Mouse (Mus musculus) cerebellum, postnatal 4 days (tissue): ENCODE data around the gene Lrmda.
A peak's percentile ranks its signal among the peaks of the same experiment; 100 is the strongest.

Experiments
- DNase-seq, 2 experiments: peaks; one replicate each; pipeline ENCODE4 v3.0.0; 2022; ENCODE audit warnings: low spot score in 2 of 2, mixed read lengths in 1 of 2

Lrmda gene

DNA sequence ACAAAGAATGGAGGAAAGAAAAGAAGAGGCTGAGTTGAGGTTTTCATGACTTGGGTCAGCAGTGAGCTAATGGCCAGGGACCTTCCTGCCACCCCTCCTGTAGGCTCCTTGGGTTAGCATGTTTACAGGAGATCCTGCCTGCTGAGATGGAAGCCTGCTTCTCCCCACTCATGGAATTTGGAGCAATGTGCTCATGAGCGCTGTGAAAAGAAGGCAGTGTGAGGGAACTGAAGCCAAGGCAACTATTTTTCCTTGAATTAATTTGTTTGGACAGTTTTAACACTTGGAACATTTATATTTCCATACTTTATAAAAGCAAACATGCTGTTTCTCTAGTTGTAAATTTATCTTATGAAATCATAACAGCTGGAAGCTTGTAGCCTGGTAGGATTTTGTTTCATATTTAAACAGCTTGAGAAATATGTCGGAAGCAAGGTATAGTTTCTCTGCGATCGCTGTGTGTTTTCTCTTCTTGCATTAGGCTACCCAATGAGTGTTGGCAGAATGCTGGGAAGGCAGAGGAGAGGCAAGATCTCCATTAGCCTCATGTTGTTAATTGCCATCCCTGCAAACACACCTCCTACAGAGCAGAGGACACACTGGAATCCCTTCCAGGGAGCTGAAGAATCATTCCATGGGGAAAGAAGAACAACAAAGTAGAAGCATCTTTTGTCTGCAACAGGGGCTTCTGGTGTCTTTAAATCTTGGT lies 911.8 kb downstream of the Lrmda start:
- no peak for DNase-seq

DNA sequence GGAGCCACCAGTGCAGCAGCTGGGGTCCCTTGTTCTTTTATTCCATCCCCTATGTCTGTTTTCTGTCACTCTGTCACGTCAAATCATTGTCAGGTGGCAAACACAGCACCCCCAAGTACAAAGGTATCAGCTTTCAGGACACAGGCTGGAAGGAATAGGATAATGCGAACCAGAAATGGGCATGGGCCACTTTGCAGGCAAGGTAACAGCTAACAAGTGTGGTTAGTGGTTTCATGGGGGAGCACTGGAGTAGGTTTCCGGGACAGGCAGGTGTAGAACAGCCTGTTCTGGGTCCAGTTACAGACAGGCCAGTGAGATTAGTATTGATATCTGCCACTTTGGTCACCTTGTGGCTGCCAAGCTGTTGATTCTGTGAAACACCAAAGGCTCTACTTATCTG lies 917.2 kb downstream of the Lrmda start:
- no peak for DNase-seq

DNA sequence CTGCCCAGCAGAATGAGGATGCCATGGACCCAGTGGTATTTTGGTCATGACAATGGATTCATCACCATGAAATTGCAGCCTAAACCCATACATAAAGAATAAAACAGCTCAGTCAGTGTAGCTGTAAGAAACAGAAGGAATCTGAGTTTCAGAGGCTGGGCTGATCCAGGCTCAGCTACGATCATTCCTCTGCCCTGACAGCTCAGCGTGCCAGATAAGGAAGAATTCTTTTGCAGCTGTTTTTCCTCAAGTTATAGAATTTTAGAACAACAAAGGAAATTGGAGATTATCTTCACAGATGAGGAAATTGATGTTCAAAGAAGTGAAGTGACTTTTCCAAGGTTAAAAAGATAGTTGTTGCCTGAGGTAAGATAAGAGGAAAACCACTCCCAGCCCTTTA lies 921.1 kb downstream of the Lrmda start:
- DNase-seq: no peak

DNA sequence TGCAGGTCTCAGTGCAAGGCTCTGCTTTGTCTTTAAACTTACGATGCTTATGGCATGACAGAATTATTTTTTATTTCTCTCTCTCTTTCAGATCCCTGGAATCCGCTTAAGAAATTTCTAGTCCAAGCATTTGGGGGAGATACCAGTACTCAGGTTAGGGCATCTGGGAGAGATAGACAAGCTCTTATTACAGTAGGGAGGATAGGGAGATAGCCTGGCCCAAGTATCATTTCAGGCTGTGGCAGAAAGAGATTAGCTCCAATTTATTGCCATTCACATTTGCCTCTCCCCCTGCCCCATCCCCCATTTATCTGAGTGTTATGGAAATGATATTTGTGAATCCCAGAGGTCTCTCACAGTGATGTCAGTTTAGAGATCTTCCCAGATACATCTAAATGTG lies 923.1 kb downstream of the Lrmda start:
- DNase-seq: no peak

DNA sequence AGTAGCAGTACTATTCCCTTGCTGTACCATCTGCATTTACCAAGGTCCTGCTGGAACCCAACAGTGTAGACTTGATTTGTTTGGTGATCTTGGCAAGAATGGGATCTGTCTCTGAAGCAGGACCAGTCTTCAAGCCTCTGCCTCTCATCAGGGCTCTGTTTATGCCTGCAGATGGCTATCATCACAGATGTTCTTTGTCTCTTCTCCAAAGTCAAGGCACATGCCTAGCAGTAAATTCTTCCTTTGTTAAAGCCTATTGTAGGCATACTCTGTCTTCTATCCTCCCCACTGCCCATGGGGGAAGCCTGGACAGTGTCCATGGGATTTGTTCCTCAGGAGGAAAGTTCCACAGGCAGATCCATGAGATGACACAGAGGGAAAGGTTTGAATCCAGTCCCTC lies 930.0 kb downstream of the Lrmda start:
- no peak for DNase-seq

DNA sequence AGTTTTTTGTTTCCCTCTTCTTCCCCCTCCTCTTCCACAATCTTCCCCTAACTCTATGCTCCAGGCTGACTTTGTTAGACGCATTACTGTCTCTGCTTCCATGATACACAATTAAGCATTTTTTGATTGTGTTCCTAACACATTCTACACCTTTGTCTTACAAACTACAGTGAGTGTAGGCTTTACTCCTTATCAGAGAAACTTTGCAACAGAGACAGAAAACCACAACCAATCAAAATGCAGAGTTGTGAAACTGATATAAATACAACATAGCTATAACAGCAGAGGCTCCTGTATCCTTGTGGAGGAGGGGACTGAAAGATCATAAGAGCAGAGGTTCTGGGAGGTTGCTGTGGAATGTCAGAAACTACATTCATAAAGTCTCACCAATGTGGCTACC lies 933.5 kb downstream of the Lrmda start:
- DNase-seq: no peak

DNA sequence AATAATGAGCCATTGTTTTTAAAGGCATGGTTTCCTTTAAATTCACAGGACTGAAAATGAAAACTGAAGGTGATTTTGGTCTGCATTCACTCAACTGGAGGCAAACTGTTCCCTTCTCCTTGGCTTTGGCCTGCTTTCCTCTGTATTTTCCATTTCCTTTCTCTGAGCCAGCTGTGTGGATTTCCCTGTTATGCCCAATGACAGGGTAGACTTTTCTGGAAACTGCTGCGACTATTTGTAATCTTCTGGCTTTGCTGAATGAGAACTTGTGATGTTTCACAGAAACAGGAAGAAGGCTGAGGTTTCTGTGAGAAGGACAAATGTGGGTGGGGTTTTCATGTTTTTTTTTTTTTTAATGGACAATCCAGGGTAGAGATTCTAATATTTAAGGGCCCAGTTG lies 940.7 kb downstream of the Lrmda start:
- no peak for DNase-seq

DNA sequence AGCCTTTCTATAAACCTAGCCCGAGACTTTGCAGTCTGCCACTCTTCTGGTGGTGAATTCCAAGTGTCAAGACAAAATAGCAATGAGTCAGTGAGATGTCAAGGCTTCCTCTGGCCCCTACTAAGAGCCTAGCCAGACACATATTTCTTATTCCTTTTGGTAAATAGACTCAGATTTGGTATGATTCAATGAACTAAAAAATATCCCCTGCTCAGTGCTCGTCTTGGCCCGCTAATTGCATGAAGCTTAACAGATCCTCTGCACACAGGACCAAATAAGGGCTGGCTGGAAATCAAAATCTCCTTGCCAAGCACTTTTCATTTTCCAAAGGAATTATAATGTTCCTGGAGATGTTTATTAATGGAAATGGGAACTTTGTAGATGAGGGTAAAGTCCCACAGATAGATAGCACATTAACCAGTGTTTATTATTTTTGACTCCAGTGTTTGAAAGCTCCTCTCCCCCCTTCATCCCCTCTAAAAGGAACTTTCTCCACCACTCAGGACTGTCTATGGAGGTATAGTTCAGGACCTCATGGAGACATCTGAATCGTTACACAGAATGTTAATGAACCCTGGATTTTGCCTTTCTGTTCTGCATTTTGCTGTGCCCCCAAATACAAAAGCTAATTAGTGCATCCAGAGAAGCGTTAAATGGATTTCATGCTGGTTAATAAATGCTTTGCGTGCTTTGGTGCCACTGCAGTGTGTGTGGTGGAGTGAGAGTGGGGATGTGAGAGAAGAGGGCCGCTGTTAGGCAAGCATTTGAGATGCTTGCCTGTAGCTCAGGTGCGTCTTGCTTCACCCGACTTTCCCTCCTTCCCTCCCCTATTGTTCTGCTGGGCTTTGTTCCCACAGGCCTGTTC lies 945.5 kb downstream of the Lrmda start:
- no peak for DNase-seq

DNA sequence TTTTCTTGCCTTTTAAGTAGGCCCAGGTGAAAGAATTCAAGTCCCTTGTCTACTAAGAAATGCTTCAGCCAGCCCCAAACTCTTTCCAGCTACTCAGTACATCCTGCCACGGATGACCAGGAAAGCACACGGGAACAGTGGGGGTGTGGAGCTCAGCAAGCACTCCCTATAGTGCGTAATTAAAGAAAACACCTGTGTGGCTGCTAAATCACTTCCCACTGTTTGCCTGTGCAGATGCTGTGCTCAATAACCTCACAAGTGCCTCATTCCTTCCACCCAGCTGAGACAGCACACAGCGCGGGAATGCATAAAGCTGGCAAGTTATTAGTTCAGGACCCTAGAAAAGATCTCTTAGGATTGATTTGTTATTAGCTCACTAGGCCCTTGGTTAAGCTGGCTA lies 949.2 kb downstream of the Lrmda start:
- no peak for DNase-seq

DNA sequence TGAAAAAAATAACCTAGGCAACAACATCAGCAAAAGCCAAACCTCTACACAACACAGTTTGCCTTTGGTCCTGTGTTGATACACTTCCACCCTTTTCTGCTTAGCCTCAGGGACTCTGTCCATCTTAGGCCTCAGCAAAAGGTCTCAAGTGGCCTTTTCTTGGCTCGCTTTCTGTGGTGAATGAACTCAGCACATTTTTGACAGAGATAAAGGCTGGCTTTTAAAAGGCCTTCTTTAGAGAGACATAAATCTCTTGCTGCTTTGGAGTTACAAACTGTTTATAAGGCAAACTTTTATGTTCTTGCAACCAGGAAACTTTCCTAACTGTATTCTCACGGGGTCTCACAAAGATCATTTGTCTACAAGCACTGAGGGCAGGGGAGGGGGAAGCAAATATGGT lies 967.2 kb downstream of the Lrmda start:
- no peak for DNase-seq

DNA sequence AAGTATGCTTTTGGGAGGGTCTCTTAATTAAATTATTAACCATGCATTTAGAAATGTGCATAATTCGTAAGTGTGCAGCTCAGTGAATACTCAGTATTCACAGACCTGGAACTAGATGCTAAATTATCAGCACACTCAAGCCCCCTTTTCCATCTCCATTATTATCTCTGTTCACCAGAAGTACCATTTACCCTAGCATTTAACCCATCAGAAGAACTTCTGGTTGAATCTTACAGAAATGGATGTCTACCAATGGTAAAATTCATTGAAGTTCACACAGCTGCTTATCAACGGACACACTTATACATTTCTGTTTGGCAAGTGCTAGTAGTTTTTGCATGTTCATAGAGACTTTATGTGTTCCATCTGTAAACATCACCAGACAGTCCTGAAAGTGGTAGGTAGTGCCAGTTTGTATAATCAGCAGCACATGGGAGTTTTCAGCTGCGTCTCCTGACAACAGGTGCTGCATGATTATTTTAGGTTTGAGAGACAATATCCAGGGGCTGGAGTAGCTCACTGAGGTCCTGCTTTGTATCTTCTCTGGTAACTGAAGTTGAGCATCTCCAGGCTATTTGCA lies 968.7 kb downstream of the Lrmda start:
- no peak for DNase-seq

DNA sequence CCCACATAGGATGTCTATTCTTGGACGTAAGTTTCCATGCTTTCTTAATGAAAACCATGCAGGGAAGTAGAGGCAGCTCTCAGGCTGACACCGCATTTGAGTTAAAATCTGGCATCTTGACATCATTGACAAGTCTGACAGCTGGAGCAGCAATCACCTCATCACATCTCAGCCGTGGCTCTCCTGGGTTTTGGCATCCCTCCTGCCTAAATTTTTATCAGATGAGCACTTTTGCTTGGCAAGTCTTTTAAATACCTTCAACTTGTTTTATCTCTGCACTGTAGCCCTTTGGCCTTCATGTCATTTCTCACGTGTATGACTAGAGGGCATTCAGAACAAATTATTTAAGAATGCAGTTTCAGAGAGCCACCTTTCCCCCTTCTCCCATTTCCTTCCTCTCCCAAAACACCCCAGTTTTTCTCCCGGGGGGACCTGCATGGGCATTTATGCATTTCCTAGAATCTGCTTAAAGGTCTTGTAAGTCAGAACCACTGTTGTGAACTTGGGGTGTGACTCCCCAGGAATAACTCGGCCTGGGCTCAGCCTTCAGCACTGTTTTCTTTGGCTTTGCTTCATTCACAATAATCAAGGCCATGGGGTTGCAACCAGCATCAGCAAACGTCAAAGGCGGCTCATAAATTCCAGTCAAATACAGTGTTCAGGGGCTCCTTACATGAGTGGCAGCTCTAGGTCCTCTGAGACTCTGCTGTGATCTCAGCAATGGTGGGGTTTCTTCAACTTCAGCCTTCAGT lies 975.8 kb downstream of the Lrmda start:
- DNase-seq: no peak

DNA sequence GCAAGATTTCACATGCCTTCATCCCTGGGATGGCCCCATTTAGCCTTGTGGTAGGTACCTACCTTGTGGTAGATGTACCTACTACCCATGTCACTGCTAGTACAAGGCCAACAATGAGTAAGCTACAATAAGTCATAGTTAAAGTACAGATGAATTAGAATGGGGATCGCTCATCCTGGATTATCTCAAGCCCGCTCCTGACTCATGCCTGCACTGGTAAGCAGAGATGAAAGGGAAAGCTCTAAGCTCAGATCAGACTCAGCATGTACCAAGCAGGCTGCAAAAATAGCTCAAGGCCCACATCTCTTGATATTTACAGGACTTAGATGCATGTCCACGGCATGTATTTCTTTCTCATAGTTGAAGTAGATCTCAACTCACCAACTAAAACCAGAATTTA lies 979.4 kb downstream of the Lrmda start:
- no peak for DNase-seq

DNA sequence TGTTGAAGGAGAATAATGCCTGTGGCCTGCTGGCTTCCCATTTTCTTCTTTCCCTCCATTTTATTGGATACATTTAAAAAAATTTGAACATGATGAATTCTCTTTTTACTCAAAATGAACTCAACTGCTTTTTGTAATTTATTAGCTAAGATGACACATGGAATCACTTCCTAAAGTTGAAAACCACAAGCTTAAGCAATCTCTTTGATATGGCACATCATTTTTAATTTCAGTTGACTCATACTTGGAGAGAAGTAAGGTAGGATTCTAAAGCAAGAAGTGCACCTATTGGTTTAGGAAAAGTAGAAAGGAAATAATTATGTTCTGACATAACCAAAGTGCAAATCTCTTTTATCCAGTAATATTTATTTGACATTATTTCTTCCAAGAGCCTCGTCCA lies 992.5 kb downstream of the Lrmda start:
- no peak for DNase-seq

DNA sequence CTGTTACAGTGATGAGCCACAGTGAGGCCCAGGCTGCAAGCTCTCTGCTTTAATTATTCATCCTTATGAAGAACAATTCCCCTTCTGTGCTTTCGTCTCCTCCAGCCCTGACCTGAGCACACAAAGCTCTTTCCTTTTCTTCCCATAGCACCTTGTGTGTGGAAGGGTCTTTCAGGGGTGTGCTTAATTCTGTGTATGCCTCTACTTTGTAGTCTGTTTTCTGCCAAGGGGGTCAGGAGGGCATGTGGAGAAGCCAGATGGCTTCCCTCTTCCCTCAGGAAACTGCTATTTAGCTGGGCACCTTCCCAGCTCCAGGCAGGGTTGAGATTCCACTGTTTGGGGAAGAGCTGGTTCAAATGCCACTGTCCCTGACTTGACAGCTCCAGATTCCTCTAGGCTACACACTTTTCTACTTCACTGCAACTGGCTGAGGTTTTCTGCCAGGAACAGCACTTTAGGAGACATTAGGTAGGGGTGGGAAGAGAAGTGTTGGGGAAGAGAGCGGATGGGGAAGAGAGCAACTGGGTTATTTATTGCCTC lies 995.3 kb downstream of the Lrmda start:
- peak in 1 of 2 experiments; percentile 22 for DNase-seq

DNA sequence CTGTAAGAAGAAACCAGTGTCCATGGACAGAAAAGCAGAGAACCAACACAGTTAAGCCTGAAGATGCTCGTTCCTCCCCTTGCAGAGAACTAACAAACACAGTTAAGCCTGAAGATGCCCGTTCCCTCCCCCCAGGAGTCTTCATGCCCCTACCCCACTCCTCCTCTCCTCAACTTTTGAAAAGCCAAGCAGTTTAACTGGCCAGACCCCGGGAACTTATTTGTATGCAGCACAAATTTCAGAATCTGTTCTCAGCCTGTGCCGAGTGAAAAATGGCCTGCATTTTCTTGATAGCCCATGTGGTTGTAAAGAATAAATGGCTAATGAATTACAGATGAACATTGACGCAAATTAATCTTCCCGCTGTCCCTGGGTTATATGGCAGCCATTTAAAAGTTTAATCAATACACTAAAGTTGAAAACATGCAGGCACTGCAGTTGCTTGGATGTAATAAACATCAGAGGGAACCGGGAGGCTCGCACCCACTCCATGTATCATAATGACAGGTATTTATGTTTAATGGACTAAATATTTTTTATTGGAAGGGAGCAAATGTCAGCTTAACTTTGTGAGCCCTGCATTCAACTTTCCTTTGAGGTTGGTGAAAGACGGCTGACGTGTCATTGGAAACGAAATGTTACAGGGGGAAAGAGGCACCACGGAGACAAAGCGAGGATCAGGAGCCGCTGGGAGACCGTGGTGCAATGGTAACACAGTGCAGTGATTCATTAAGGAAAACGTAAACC lies 996.0 kb downstream of the Lrmda start:
- DNase-seq: no peak

DNA sequence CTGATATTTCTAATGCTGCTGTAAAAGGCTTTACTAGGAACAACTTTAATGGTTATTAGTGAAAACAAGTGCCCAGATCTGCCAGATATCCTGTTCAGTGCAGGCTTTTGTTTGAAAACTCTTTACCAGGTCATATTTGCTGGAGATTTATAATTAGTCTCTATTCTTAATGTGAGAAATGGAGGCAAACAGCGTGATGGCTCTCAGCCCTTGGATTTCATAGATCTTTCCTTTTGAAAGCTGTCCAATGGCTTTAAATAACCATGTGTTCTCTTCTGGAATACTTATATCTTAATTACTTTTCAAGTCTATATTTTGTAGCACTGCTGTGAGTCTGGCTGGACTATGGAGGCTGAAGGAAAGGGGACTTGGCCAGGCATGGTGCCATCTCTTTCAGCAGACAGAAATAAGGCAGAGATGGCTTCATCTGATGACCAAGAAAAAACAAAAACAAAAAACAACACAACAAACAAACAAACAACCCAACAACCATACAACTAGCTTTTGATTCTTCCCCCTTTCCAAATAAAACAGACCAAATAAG lies 996.6 kb downstream of the Lrmda start:
- DNase-seq: no peak

DNA sequence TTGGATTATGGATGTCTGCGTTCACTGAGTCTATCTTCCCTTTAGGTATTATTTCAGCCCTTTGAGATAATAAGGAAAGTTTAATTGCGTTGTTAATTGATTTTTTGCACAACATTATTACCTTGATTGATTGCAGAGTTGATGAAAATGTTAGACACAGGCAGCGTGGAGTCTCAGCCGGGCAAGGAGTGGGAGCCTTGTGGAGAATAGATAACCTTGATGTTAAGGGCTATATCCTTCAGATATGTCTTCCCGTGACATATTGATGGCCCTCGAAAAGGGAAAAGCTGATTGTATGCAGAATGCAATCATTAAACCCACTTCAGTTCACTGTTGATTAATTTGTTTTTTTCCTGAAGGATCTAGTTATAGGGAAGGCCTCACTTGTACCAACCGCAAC lies 1021.5 kb downstream of the Lrmda start:
- no peak for DNase-seq

DNA sequence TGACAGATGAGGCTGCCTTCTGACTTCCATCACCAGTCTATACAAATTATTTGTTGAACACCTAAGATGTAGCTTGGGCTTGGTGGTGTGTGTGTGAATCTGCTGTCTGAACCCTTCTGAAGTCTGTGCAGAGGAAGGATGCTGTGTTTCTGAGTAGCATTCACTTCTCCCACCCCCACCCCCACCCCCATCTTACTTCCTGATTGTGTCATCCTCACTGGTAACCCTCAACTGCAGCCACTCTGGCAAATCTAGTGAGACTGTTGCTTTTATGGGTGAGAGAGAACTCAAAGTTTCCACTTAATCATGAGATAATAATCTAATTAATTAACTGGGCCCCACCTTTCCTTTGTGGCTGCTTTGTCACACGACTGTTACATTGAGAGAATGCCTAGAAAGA lies 1025.8 kb downstream of the Lrmda start:
- DNase-seq: no peak

DNA sequence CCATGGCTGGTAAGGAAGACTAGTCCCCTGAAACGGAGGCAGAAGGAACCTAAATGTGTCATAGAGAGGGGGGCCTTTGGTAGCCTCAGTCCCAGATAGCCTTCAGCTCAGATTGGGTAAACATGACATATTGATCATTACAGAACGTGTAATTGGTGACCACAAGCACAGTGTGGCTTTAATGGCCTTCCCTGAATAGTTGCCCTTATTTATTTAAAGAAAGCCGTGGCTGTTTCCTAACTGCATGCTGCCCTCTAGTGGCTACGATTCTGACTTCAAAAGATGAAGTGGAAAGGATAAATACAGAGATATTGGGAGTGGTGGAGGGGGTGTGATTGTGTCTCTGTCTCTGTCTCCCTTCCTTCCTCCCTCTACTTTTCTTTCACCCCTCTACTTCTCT lies 1026.8 kb downstream of the Lrmda start:
- DNase-seq: peak; percentile 48 to 78

DNA sequence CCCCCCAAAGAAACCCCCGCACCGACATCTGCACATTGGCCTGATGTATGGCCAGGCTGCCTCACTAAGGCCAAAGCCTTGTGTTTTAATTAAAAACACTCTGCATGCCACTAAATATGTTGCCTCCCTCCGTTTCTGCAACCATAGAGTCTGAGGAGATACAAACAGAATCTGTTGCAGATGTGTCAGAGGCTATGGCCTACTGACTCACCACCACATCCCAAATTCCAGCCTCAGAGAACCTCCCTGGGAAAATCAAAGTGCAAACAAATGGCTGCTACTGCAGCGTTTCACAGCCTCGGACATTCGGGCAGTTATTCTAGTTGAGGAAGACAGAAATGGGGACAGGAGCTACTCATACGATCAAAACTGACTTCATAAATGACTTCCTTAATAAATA lies 1031.9 kb downstream of the Lrmda start:
- no peak for DNase-seq
